Mouse (Mus musculus): ENCODE measurements at regions not wholly inside any gene's neighbourhood (a gene's known extent, or its start where the extent isn't known, plus 50 kb on each side); places are given as distances from the start of the nearest gene placed in this dataset.

- TF ChIP-seq POLR2A (IDR thresholded peaks at IDR 0.05; ENCODE audit: insufficient read depth, low read depth, low read length): no peak
- TF ChIP-seq CTCF (IDR thresholded peaks at IDR 0.05; ENCODE audit: insufficient read depth, low read depth, low read length): no peak
Measured at GRCm38 (mm10) chr3:53353693-53354092, 109.4 kb downstream of the Nhlrc3 start.
